Mouse (Mus musculus) CH12F3 (cell line): Measurements from ENCODE around the gene Ndufs1.

Experiments used
- in situ Hi-C: fragments of 300-500 bp; cut with MboI; formaldehyde crosslinking; loops from 2 replicates; pipeline ENCODE4 v1.14.3; 2020; ENCODE audit warnings: low sequenced_read_pairs

Ndufs1 gene

GRCm38 (mm10) chr1:63120382-63120781 is 56.3 kb downstream of the Ndufs1 start:
- in situ Hi-C loops = no loop called here

GRCm38 (mm10) chr1:63119675-63120074 is 57.0 kb downstream of the Ndufs1 start:
- in situ Hi-C loops = no loop called here

DNA sequence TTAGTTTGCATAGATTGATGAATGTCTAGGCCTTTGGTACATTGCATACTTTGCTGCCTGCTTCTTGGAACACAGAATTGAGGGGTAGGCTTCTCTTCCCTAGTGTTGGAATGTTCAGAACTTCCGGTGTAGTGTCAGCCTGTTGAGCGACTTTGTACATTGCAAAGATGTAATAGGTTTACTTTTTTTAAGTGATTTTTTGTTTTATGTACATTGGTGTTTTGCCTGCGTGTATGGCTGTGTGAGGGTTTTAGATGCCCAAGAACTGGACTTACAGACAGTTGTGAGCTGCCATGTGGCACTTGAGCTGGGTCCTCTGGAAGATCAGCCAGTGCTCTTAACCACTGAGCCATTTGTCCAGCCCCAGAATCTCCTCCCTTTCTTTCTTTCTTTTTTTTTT is 61.1 kb downstream of the Ndufs1 start:
- in situ Hi-C loops = no loop called here

DNA sequence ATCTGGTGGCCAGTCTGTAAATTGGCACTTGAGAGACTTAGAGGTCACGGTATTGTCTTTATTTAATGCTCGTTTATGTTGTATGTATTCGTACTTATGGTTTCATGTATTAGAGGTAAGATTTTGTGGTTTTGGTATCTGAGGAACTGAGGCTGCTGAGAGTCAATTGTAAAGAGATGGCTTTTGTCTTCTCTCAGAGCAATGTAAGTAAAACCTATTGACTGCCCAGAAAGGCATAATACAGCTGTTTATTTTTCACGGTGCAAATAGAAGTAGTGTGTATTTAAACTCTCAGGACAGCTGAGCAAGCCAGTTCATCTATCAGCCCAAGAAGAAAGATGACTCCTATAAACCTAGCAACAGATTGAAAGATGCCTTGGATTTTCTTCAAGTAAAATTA is 61.5 kb downstream of the Ndufs1 start:
- in situ Hi-C loops = no loop called here

GRCm38 (mm10) chr1:63114136-63114781 is 62.4 kb downstream of the Ndufs1 start, which contains the start of gene Ino80d:
Gene Ino80d (minus strand): TSS chr1:63114667.
- in situ Hi-C loops = no loop called here

GRCm38 (mm10) chr1:63113274-63114135 is 63.1 kb downstream of the Ndufs1 start:
- in situ Hi-C loops = no loop called here

DNA sequence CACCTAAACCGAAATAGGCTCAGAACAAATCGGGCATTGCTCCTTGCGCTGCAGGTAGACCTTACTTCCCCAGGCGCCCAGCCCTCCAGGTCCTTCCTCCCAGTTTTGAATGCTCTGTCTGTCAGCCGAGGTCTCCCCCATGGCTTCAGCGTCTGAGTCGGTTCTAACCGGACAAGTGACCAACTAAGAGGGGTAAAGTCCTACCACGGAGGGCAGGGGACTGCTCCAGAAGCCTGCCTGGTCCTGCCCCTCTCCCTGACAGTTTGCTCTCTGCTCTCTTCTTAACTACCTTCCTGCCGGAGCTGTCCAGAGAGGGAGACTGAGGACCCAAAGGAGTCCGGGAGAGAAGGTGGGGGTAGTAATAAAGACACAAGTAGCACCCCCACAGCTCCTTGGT is 63.8 kb downstream of the Ndufs1 start:
- in situ Hi-C loops = no loop called here

DNA sequence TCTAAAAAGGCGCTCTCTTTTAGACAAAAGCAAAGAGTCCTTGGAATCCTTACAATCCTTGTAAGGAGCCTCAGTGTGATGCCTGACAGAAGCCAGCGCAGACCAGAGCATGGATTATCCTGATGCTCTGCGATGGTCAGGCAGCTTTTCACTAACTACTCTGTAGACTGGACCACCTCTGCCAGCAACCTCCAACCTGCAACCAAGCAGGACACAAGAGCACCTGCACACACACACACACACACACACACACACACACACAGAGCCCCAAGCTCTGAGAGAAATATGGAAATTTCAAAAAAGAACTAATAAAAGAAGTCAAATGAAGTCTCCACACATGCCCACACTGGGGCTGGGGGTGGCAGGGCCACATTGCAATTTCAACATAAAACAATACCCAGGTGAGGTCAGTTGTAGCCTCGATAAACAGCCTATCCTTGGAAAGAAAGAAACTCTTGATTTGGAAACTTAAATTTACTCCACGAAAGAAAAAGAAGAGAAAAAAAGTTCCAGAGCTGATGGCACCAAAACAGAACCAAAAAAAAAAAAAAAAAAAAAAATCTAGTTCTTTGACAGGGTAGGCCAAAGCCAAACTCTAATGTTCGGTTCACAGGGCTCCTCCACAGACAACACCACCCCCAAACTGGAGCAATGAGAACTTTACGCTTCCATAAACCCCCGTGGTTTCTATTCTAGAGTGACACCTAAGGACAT is 64.3 kb downstream of the Ndufs1 start:
- in situ Hi-C loops = no loop called here

- in situ Hi-C loops = no loop called here
These were observed 65.9 kb downstream of the Ndufs1 start for GRCm38 (mm10) chr1:63110536-63111285.

DNA sequence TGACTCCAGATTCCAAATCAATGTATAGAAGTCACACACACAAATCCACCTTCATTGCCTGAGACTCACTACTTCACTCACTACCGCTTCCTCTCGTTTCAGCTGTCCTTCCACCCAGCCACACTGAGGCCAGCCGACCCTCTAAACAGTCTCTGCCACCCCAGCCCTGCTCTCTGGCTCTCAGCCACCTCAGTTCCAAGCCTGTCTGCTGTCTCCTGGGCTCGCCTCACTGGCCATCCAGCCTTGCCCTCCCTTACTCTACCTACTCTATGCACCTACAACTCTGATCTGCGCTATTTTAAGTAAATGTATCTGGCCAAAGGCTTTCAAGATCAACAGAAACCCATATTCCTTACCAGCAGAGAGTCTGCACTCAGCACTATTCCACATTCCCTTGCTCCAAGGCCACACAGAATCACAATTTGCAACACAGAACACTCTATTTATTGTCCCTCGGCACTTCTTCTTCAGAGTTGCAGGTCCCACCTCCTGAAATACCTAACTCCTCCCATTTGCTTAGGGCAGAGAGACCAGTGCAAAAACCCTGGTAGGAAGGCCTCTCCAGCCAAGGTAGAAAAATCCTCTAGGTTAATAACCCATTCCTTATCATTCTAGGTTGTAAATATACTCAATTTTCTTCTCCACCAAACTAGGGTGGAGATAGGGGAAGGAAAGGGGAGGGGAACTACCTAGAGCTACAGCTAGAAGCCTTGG is 68.9 kb downstream of the Ndufs1 start:
- in situ Hi-C loops = no loop called here

DNA sequence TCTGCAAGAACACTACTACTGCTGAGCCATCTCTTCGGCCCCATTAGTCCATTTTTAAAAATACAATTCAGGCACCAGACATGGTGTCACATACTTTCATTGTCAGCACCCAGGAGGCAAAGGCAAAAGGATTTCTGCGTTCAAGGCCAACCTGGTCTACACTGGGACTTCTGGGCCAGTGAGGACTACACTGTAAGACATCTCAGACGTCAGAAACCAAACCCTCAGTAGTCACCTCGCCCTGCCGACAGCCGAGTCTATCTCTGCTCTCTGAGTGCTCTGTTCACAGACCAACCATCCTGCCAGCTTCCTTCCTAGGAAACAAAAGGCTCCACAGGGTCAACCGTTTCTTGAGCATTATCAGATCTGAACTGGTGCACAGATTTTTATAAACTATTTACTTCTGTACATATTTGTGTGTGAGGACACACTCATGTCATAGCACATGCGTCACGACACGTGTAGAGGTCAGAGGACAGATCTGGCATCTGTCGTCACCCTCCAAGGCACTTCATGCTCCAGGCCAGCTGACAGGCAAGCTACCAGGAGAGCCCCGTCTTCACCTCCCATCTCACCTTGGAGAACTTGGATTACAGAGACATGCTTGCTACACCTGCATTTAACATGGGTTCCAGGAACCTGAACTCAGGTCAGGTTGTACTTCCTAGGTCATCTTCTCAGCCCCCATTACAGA is 73.7 kb downstream of the Ndufs1 start:
- in situ Hi-C loops = no loop called here

GRCm38 (mm10) chr1:63100196-63100595 is 76.4 kb downstream of the Ndufs1 start:
- in situ Hi-C loops = no loop called here

- in situ Hi-C loops = no loop called here
These were observed 77.8 kb downstream of the Ndufs1 start for GRCm38 (mm10) chr1:63098831-63099230.

GRCm38 (mm10) chr1:63096071-63096470 is 80.6 kb downstream of the Ndufs1 start:
- in situ Hi-C loops = no loop called here
